Mouse (Mus musculus) kidney, adult 2 months (tissue): ENCODE results near the gene Gm20503.

Experiments used
- CTCF ChIP-seq: fragments of 200-500 bp; conservative IDR thresholded peaks from 2 replicates; pipeline ENCODE4 v1.5.1; 2011; ENCODE audit warnings: low read depth, mild to moderate bottlenecking, control low read depth, low read length, moderate library complexity, mixed read lengths; ENCODE audit not compliant: insufficient read depth, insufficient read length
- POLR2A ChIP-seq: fragments of 200-500 bp; IDR thresholded peaks from one replicate; pipeline ENCODE4 v1.6.1; 2011; ENCODE audit warnings: low read depth, low read length, control low read depth

- TF ChIP-seq CTCF, result peak; percentile 88
- no peak for TF ChIP-seq POLR2A
These were observed 17.8 kb upstream of the Gm20503 start for GRCm38 (mm10) chr4:58985157-58985648.
